Mouse (Mus musculus) midbrain, postnatal 0 days (tissue): ENCODE measurements at regions not wholly inside any gene's neighbourhood (a gene's known extent, or its start where the extent isn't known, plus 50 kb on each side); places are given as distances from the start of the nearest gene placed in this dataset.

Experiments used
- ATAC-seq: fragments of 200-750 bp; cut with Nextera tagmentation; 2 replicates; pipeline ENCODE4 v1.8.0; 2017; ENCODE audit warnings: moderate number of reproducible peaks, mild to moderate bottlenecking, moderate TSS enrichment, moderate library complexity; ENCODE audit not compliant: low FRiP score
- DNase-seq: peaks from one replicate; pipeline ENCODE4 v3.0.0-alpha.2; 2015; ENCODE audit warnings: low spot score
- H3K27ac ChIP-seq: fragments of 300-500 bp; sonication (generic); 2 replicates; pipeline ENCODE4 v1.5.1; 2014; ENCODE audit warnings: low read depth, mild to moderate bottlenecking, low read length, mixed read lengths
- H3K27me3 ChIP-seq: fragments of 300-500 bp; sonication (generic); 2 replicates; pipeline ENCODE4 v1.6.1; 2014; ENCODE audit warnings: low read length, control low read depth, mixed read lengths; ENCODE audit not compliant: insufficient read depth
- H3K36me3 ChIP-seq: fragments of 300-500 bp; sonication (generic); 2 replicates; pipeline ENCODE4 v1.6.1; 2014; ENCODE audit warnings: low read length, control low read depth, mixed read lengths; ENCODE audit not compliant: insufficient read depth
- H3K4me1 ChIP-seq: fragments of 300-500 bp; sonication (generic); 2 replicates; pipeline ENCODE4 v1.6.1; 2014; ENCODE audit warnings: mild to moderate bottlenecking, control low read depth, antibody characterized with exemption, low read length, mixed read lengths; ENCODE audit not compliant: insufficient read depth
- H3K4me2 ChIP-seq: fragments of 300-500 bp; sonication (generic); 2 replicates; pipeline ENCODE4 v1.6.1; 2014; ENCODE audit warnings: low read depth, mild to moderate bottlenecking, low read length, mixed read lengths; ENCODE audit not compliant: poor library complexity, severe bottlenecking
- H3K4me3 ChIP-seq: fragments of 300-500 bp; sonication (generic); 2 replicates; pipeline ENCODE4 v1.5.1; 2014; ENCODE audit warnings: low read depth, mild to moderate bottlenecking, low read length, moderate library complexity
- H3K9ac ChIP-seq: fragments of 300-500 bp; sonication (generic); replicated peaks from 2 replicates; pipeline ENCODE4 v1.6.1; 2014; ENCODE audit warnings: mild to moderate bottlenecking, low read length, moderate library complexity, mixed read lengths; ENCODE audit not compliant: poor library complexity, severe bottlenecking
- H3K9me3 ChIP-seq: fragments of 300-500 bp; sonication (generic); 2 replicates; pipeline ENCODE4 v1.6.1; 2016; ENCODE audit warnings: low read length, control low read depth
- CTCF ChIP-seq: IDR thresholded peaks from 2 replicates; pipeline ENCODE4 v1.5.1; 2016; ENCODE audit warnings: antibody characterized with exemption, mild to moderate bottlenecking
- WGBS: fragments of 180-500 bp; shearing (Covaris S2); extraction: QIAGEN DNeasy Blood & Tissue Kit; methylation state at CpG from one replicate; pipeline ENCODE4 v1.1.7; 2014; 5-methylcytosine and 5-hydroxymethylcytosine counted together

DNA sequence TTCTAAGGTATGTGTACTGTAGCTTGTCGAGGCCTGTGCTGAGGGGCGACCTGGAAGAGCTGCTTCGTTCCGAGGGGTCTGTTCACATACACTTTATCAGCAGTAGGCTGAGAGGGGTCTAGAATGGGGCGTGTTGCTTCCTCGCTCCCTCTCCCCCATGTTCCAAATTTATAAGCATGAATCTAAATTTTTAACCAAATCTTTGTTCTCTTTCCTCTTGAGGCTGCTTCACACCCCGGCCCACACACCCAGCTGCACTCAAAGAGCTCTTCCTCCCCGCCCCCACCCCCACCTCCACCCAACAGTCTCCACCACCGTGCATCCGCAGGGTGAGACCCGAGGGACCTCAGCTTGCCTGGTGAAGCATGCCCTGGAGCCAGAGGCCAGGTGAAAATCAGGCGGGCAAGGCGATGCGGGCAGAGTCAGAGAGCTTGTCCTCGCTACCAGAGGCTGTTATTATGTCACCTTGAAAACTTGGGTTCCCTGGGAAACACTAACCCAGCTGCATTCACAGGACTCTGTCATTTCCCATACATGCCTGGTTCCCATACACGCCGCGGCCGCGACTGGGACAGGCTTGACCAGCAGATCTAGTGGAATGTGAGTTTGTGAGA, 77.1 kb upstream of the Mrps9 start:
- Histone ChIP-seq H3K27ac (no peak overlapping the region), H3K36me3 (no peaks in the 10 kb centered on the region), H3K4me2 (no peak overlapping the region), H3K4me3 (no peak overlapping the region), H3K27me3 (no peaks in the 10 kb centered on the region), H3K4me1 (no peaks in the 10 kb centered on the region), H3K9me3 (no peaks in the 10 kb centered on the region), H3K9ac (no peak overlapping the region)
- DNase-seq: no peak
- 78% methylated on average over 20 of the region's 20 CpGs for WGBS
- no peak for ATAC-seq
- no peak for TF ChIP-seq CTCF

DNA sequence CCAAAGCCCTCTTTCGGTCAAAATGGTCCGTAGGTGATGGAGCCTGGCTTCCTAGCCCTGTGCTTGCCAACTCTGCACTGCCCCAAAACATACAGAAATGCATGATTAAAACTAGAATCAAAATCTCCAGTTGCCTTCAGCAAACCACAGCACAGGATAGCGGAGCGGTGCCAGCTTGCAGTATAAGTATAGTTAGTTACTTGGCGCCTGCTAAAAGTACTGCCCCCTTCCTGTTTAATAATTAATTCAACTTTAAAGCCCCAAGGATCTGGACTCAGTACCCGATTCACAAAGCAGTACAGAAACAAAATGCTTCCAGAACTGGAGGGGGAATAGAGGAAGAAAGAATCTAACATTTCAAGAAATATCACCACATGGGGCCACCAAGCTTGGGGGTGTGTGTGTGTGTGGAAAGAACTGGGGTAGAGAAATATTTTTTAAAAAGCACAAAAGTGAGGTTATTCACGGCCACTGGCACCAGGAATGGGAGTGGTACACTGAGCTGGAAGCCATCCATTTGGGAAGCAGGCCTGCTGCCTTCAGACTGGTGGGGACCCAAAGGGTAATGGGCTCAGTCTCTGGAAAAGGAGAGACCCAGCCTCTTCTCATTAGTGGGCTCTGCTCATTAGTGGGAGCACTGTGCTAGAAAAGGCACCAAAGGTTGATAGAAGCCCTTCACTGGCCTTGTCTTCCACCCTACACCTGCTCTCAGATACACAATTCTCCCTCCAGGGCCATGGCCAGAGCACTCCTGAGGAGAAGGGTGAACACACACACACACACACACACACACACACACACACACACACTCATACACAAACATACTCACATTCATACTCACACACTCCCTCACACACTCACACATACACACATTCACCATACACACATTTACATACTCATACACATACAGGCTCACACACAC, 75.8 kb upstream of the Mrps9 start:
- no peak overlapping the region for H3K4me3 ChIP-seq
- TF ChIP-seq CTCF: no peak
- H3K4me2 ChIP-seq: no peak overlapping the region
- H3K27me3 ChIP-seq: no peaks in the 10 kb centered on the region
- no peaks in the 10 kb centered on the region for H3K36me3 ChIP-seq
- no peak overlapping the region for H3K27ac ChIP-seq
- no peak for ATAC-seq
- no peaks in the 10 kb centered on the region for H3K9me3 ChIP-seq
- DNase-seq: no peak
- 86% methylated on average over 7 of the region's 7 CpGs for WGBS
- no peak overlapping the region for H3K9ac ChIP-seq
- no peaks in the 10 kb centered on the region for H3K4me1 ChIP-seq

DNA sequence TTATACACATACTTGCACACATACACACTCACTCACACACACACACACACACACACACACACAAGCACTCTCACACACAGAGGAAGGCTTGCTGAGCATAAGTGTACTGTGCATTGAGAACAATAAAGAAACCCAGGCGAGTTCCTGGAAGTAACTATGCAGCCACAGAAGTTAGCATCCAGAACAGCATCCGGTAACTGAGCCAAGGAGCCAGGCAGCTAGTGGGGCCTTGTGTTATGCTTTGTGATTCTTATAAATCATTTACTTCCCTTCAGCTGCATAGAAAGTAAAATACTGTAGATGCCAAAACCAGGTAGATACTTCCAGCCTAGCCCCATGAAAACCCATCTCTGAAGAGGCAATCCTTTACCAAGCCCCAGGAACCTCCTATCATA, 75.1 kb upstream of the Mrps9 start:
- WGBS: 87% methylated on average over 2 of the region's 2 CpGs
- no peak overlapping the region for H3K9ac ChIP-seq

DNA sequence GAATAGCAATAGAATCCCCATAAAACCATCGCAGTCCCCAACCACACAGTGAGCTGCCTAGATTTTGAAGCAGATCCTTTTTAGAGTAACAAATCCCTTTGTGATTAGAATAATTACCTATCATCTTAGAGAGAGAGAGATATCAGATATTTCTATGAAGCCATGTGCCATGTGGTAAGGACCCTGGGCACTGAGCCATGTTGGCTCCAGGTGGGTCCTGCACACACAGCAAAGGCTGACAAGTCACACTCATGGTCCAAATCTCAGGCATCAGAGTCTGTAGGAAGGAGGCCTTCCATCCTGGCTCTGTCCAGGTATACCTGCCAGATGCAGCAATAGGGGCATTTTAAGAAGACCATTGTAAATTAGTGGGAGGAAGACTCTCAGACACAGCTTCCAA, 73.6 kb upstream of the Mrps9 start:
- H3K4me3 ChIP-seq: no peak overlapping the region
- 74% methylated on average over 1 of the region's 1 CpGs for WGBS
- ATAC-seq: no peak

More for the DNA sequence above, 75.1 kb upstream of the Mrps9 start:
- Histone ChIP-seq H3K27ac (no peak overlapping the region), H3K4me2 (no peak overlapping the region), H3K27me3 (no peaks in the 10 kb centered on the region), H3K36me3 (no peaks in the 10 kb centered on the region), H3K4me1 (no peaks in the 10 kb centered on the region), H3K9me3 (no peaks in the 10 kb centered on the region), H3K4me3 (no peak overlapping the region)
- DNase-seq (no peak), ATAC-seq (no peak)
- TF ChIP-seq CTCF: no peak

DNA sequence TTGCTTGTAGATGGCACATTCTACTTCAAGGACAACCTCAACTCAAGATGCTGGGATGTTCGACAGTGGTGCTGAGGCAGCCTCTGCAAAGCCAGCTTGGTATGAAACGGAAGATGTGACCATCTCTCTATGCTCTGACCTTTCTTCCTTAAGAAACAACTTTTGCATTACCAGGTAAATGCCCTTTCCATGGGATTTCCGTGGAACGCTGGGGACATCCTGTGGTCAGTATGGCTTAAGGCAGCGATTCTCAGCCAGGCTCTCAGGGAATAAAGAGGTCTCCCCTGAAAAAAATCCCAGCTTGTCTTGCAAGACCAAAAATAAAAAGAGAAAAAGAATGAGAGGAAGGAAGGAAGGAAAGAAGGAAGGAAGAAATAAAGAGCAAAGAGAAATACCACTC, 71.3 kb upstream of the Mrps9 start:
- no peak overlapping the region for H3K27ac ChIP-seq
- no peak overlapping the region for H3K4me2 ChIP-seq
- ATAC-seq: no peak
- 43% methylated on average over 5 of the region's 5 CpGs for WGBS
- H3K9me3 ChIP-seq: no peaks in the 10 kb centered on the region
- DNase-seq: peak; percentile 82
- H3K4me1 ChIP-seq: no peaks in the 10 kb centered on the region
- TF ChIP-seq CTCF: peak; percentile 80
- H3K9ac ChIP-seq: no peak overlapping the region
- H3K4me3 ChIP-seq: no peak overlapping the region
- H3K36me3 ChIP-seq: no peaks in the 10 kb centered on the region
- no peaks in the 10 kb centered on the region for H3K27me3 ChIP-seq

More for the DNA sequence above, 73.6 kb upstream of the Mrps9 start:
- no peak overlapping the region for H3K4me2 ChIP-seq
- no peak overlapping the region for H3K9ac ChIP-seq
- no peaks in the 10 kb centered on the region for H3K36me3 ChIP-seq
- no peaks in the 10 kb centered on the region for H3K9me3 ChIP-seq
- TF ChIP-seq CTCF: no peak
- no peak overlapping the region for H3K27ac ChIP-seq
- no peaks in the 10 kb centered on the region for H3K27me3 ChIP-seq
- H3K4me1 ChIP-seq: no peaks in the 10 kb centered on the region
- DNase-seq: no peak

DNA sequence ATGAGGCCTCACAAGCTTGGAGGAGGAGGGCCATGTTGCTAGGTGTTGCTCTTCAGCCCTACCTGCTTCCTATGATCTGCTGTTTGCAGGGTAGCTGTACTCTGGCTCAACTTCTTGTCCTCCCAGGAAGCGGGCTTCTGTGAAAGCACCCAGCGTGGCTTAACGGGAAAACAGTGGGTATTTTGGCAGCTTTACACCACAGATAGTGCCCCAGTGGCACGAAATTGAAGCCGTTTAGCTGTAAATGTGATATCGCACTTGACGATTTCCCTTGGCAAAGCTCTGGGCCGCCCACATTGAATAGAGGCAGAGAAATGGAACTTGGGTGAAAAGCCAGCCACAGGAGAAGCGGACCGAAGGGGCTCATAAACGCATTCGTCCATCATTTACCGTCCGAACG, 70.8 kb upstream of the Mrps9 start:
- Histone ChIP-seq H3K4me1 (no peaks in the 10 kb centered on the region), H3K9me3 (no peaks in the 10 kb centered on the region), H3K36me3 (no peaks in the 10 kb centered on the region), H3K4me3 (no peak overlapping the region), H3K9ac (no peak overlapping the region), H3K27me3 (no peaks in the 10 kb centered on the region), H3K27ac (no peak overlapping the region), H3K4me2 (peak overlapping the region; percentile 18)
- DNase-seq: peak; percentile 25
- WGBS: 62% methylated on average over 15 of the region's 15 CpGs
- no peak for TF ChIP-seq CTCF
- ATAC-seq: no peak
